Mouse (Mus musculus) ES-E14 (cell line): ENCODE measurements at regions not wholly inside any gene's neighbourhood (a gene's known extent, or its start where the extent isn't known, plus 50 kb on each side); places are given as distances from the start of the nearest gene placed in this dataset.

Experiments used
- CHD2 ChIP-seq: IDR thresholded peaks from 2 replicates; pipeline ENCODE4 v1.6.1; 2014; ENCODE audit warnings: mild to moderate bottlenecking, low read depth, low read length, inconsistent platforms
- MAFK ChIP-seq: IDR thresholded peaks from 2 replicates; pipeline ENCODE4 v1.6.1; 2014; ENCODE audit warnings: mild to moderate bottlenecking, low read depth, low read length, inconsistent platforms; ENCODE audit not compliant: insufficient read depth

- TF ChIP-seq CHD2 (no peak), MAFK (peak; percentile 95)
These were observed 110.5 kb upstream of the Jun start for GRCm38 (mm10) chr4:95162386-95163090.
